Mouse (Mus musculus): ENCODE results near the gene Phf14. TPM values are rescaled to one million over a fixed set of nuclear protein-coding genes. Genes with fewer than 3 reads are reported as not detected.

The Phf14 gene
- total and polyA plus RNA-seq, 3 experiments, result 22.9 to 99.4 (median 81.4) TPM

DNA sequence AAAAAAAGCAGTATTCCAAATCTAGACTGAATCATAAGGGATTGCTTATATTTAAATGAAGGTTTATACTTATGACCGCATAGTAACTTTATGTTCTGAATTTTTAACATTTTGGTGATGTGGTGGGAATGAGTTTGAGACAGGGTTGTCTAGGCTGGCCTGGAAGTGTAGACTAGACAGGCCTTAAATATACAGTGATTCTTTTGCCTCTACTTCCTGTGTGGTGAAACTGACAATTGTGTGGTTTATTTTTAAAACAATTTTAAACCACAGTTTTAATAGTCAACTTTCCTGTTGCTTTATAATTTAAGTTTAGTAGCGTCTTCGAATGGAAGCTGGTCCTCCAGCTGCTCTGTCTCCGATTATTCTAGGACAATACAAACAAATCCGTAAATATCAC lies 104.5 kb downstream of the Phf14 start:
- H3K36me3 ChIP-seq (replicated peaks), result peaks cover 18% of the 10 kb centered on the region
- no peak for ATAC-seq (ENCODE audit: extremely low read depth, insufficient number of reproducible peaks, low FRiP score, poor library complexity, severe bottlenecking)
- no peaks in the 10 kb centered on the region for H3K27me3 ChIP-seq (ENCODE audit: insufficient read depth, low read length)
- no peaks in the 10 kb centered on the region for H3K9me3 ChIP-seq (replicated peaks)
- no peak overlapping the region for H3K4me3 ChIP-seq (ENCODE audit: low read depth, low read length)
- TF ChIP-seq GATA2 (IDR thresholded peaks at IDR 0.05; ENCODE audit: borderline replicate concordance, low read depth, low read length) (no peak), CTCF (IDR thresholded peaks at IDR 0.05; ENCODE audit: low read depth, low read length) (no peak), TAL1 (conservative IDR thresholded peaks at IDR 0.05; ENCODE audit: low read depth, low read length) (no peak), POLR2AphosphoS5 (IDR thresholded peaks at IDR 0.05; ENCODE audit: insufficient replicate concordance, low read depth, low read length) (no peak), GATA1 (IDR thresholded peaks at IDR 0.05; ENCODE audit: borderline replicate concordance, low read length) (no peak)
- no peaks in the 10 kb centered on the region for H3K4me1 ChIP-seq (ENCODE audit: insufficient read depth, low read depth, low read length)
- DNase-seq (ENCODE audit: low spot score), result no peak

DNA sequence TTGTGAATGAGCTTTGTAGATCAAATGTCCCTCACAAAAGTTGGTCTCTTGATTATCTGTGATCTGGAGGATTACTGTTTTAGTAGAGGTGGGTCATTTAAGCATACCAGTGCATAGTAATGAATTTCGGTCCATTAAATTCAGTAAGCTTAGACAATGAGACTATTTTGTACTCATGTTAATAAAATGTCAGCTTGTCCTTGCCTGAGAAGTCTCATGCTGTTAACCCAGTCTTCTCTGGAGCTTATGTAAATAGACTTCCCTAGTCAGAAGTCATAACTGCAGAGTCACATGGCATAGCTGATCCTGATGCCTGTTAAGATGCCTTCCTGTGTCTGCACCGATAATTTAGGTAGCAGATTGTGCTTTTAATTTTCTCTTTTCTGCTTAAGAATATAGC lies 106.4 kb downstream of the Phf14 start:
- ATAC-seq (ENCODE audit: extremely low read depth, insufficient number of reproducible peaks, low FRiP score, poor library complexity, severe bottlenecking) (no peak), DNase-seq (ENCODE audit: low spot score) (no peak)
- no peaks in the 10 kb centered on the region for H3K27me3 ChIP-seq (ENCODE audit: insufficient read depth, low read length)
- no peaks in the 10 kb centered on the region for H3K9me3 ChIP-seq (replicated peaks)
- H3K36me3 ChIP-seq (replicated peaks), result peaks cover 26% of the 10 kb centered on the region
- no peaks in the 10 kb centered on the region for H3K4me1 ChIP-seq (ENCODE audit: insufficient read depth, low read depth, low read length)
- TF ChIP-seq POLR2AphosphoS5 (IDR thresholded peaks at IDR 0.05; ENCODE audit: insufficient replicate concordance, low read depth, low read length), result no peak
- TF ChIP-seq GATA1 (IDR thresholded peaks at IDR 0.05; ENCODE audit: borderline replicate concordance, low read length), result no peak
- TF ChIP-seq TAL1 (conservative IDR thresholded peaks at IDR 0.05; ENCODE audit: low read depth, low read length), result no peak
- TF ChIP-seq GATA2 (IDR thresholded peaks at IDR 0.05; ENCODE audit: borderline replicate concordance, low read depth, low read length), result no peak
- TF ChIP-seq CTCF (IDR thresholded peaks at IDR 0.05; ENCODE audit: low read depth, low read length), result no peak
- no peak overlapping the region for H3K4me3 ChIP-seq (ENCODE audit: low read depth, low read length)

DNA sequence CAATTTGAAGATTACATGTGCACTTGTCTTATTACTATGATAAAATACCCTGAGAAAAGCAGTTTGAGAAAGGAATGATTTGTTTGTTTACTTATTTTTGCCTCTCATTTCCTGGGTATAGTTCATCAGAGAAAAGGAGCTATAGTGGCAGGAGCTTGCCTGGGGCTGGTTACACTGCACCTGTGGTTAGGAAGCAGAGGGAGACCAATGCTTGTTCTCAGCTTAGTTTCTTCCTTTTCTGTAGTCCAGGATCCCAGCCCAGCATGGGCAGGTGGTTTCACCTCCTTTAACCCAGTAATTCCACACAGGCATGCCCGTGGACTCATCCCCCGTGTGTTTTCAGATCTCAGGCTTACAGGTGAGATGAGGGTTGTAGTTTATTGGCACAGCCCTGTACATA lies 107.1 kb downstream of the Phf14 start:
- no peaks in the 10 kb centered on the region for H3K9me3 ChIP-seq (replicated peaks)
- no peak overlapping the region for H3K4me3 ChIP-seq (ENCODE audit: low read depth, low read length)
- TF ChIP-seq GATA1 (IDR thresholded peaks at IDR 0.05; ENCODE audit: borderline replicate concordance, low read length), result no peak
- TF ChIP-seq CTCF (IDR thresholded peaks at IDR 0.05; ENCODE audit: low read depth, low read length), result no peak
- TF ChIP-seq GATA2 (IDR thresholded peaks at IDR 0.05; ENCODE audit: borderline replicate concordance, low read depth, low read length), result no peak
- TF ChIP-seq TAL1 (conservative IDR thresholded peaks at IDR 0.05; ENCODE audit: low read depth, low read length), result no peak
- TF ChIP-seq POLR2AphosphoS5 (IDR thresholded peaks at IDR 0.05; ENCODE audit: insufficient replicate concordance, low read depth, low read length), result no peak
- no peaks in the 10 kb centered on the region for H3K27me3 ChIP-seq (ENCODE audit: insufficient read depth, low read length)
- no peaks in the 10 kb centered on the region for H3K4me1 ChIP-seq (ENCODE audit: insufficient read depth, low read depth, low read length)
- ATAC-seq (ENCODE audit: extremely low read depth, insufficient number of reproducible peaks, low FRiP score, poor library complexity, severe bottlenecking), result no peak
- no peak for DNase-seq (ENCODE audit: low spot score)
- peaks cover 26% of the 10 kb centered on the region for H3K36me3 ChIP-seq (replicated peaks)

DNA sequence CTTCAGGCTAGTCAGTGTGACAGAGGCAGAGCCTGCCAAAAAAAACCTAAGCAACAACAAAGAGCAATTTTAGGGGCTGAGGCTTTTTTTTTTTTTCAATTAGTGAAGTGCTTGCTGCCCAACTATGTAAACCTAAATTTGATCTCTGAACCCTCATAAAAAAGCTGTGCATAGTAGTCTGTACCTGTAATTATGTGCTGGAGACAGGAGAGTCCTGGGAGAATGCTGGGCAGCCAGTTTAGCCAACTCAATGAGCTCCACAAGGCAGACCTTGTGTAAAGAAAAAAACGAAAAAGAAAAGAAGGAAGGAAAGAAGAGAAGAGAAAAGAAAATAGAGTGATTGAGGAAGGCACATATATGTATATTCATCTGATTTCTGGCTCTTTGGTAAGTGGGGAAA lies 112.1 kb downstream of the Phf14 start:
- peaks cover 36% of the 10 kb centered on the region for H3K36me3 ChIP-seq (replicated peaks)
- no peaks in the 10 kb centered on the region for H3K9me3 ChIP-seq (replicated peaks)
- DNase-seq (ENCODE audit: low spot score) (no peak), ATAC-seq (ENCODE audit: extremely low read depth, insufficient number of reproducible peaks, low FRiP score, poor library complexity, severe bottlenecking) (no peak)
- H3K4me3 ChIP-seq (ENCODE audit: low read depth, low read length), result no peak overlapping the region
- no peaks in the 10 kb centered on the region for H3K4me1 ChIP-seq (ENCODE audit: insufficient read depth, low read depth, low read length)
- H3K27me3 ChIP-seq (ENCODE audit: insufficient read depth, low read length), result no peaks in the 10 kb centered on the region
- TF ChIP-seq TAL1 (conservative IDR thresholded peaks at IDR 0.05; ENCODE audit: low read depth, low read length) (no peak), GATA2 (IDR thresholded peaks at IDR 0.05; ENCODE audit: borderline replicate concordance, low read depth, low read length) (no peak), GATA1 (IDR thresholded peaks at IDR 0.05; ENCODE audit: borderline replicate concordance, low read length) (no peak), POLR2AphosphoS5 (IDR thresholded peaks at IDR 0.05; ENCODE audit: insufficient replicate concordance, low read depth, low read length) (no peak), CTCF (IDR thresholded peaks at IDR 0.05; ENCODE audit: low read depth, low read length) (no peak)

DNA sequence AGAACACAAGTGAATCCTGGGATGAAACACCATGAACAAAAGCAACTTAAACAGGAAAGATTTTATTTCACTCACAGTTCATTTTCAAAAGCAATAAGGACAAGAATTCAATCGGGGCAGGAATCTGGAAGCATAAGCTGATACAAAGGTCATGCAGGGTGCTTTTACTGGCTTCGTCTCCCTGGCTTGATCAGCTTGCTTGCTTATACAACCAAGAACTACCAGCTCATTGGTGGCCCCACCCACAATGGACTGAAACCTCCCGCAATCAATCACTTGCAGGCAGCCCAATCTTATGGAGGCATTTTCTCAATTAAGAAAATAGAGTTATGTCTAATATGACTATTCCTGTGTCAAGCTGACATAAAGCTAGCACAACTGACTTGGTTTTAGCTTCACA lies 112.5 kb downstream of the Phf14 start:
- Histone ChIP-seq H3K9me3 (replicated peaks) (no peaks in the 10 kb centered on the region), H3K4me1 (ENCODE audit: insufficient read depth, low read depth, low read length) (no peaks in the 10 kb centered on the region), H3K27me3 (ENCODE audit: insufficient read depth, low read length) (no peaks in the 10 kb centered on the region), H3K36me3 (replicated peaks) (peaks cover 33% of the 10 kb centered on the region), H3K4me3 (ENCODE audit: low read depth, low read length) (no peak overlapping the region)
- no peak for DNase-seq (ENCODE audit: low spot score)
- no peak for TF ChIP-seq GATA2 (IDR thresholded peaks at IDR 0.05; ENCODE audit: borderline replicate concordance, low read depth, low read length)
- no peak for TF ChIP-seq GATA1 (IDR thresholded peaks at IDR 0.05; ENCODE audit: borderline replicate concordance, low read length)
- no peak for TF ChIP-seq POLR2AphosphoS5 (IDR thresholded peaks at IDR 0.05; ENCODE audit: insufficient replicate concordance, low read depth, low read length)
- no peak for TF ChIP-seq CTCF (IDR thresholded peaks at IDR 0.05; ENCODE audit: low read depth, low read length)
- no peak for TF ChIP-seq TAL1 (conservative IDR thresholded peaks at IDR 0.05; ENCODE audit: low read depth, low read length)
- no peak for ATAC-seq (ENCODE audit: extremely low read depth, insufficient number of reproducible peaks, low FRiP score, poor library complexity, severe bottlenecking)

DNA sequence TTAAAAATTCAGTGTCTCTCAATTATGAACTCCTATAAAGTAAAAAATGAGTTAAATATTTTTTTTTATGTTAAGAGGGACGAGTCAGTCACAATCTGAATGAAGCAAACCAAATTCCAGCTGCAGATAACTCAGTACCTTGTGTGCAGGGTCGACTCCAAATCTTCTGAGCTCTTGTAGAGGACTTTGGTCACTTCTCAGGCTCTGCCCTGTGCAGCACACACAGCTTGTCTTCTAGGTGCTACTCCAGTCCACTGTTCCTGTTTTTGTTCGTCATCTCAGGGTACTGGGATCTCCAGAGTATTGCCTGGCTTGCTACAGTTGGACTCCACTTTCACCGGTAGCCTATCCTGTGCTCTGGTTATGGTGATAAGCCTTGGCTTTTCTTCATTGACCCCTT lies 113.1 kb downstream of the Phf14 start:
- DNase-seq (ENCODE audit: low spot score), result no peak
- peaks cover 33% of the 10 kb centered on the region for H3K36me3 ChIP-seq (replicated peaks)
- TF ChIP-seq GATA1 (IDR thresholded peaks at IDR 0.05; ENCODE audit: borderline replicate concordance, low read length) (no peak), POLR2AphosphoS5 (IDR thresholded peaks at IDR 0.05; ENCODE audit: insufficient replicate concordance, low read depth, low read length) (no peak), TAL1 (conservative IDR thresholded peaks at IDR 0.05; ENCODE audit: low read depth, low read length) (no peak), CTCF (IDR thresholded peaks at IDR 0.05; ENCODE audit: low read depth, low read length) (no peak), GATA2 (IDR thresholded peaks at IDR 0.05; ENCODE audit: borderline replicate concordance, low read depth, low read length) (no peak)
- H3K27me3 ChIP-seq (ENCODE audit: insufficient read depth, low read length), result no peaks in the 10 kb centered on the region
- no peaks in the 10 kb centered on the region for H3K4me1 ChIP-seq (ENCODE audit: insufficient read depth, low read depth, low read length)
- no peak overlapping the region for H3K4me3 ChIP-seq (ENCODE audit: low read depth, low read length)
- H3K9me3 ChIP-seq (replicated peaks), result no peaks in the 10 kb centered on the region
- ATAC-seq (ENCODE audit: extremely low read depth, insufficient number of reproducible peaks, low FRiP score, poor library complexity, severe bottlenecking), result no peak

Data from G1E (cell line).